11 mouse cellular contexts compared by ENCODE assay signal in the genomic region with DNA sequence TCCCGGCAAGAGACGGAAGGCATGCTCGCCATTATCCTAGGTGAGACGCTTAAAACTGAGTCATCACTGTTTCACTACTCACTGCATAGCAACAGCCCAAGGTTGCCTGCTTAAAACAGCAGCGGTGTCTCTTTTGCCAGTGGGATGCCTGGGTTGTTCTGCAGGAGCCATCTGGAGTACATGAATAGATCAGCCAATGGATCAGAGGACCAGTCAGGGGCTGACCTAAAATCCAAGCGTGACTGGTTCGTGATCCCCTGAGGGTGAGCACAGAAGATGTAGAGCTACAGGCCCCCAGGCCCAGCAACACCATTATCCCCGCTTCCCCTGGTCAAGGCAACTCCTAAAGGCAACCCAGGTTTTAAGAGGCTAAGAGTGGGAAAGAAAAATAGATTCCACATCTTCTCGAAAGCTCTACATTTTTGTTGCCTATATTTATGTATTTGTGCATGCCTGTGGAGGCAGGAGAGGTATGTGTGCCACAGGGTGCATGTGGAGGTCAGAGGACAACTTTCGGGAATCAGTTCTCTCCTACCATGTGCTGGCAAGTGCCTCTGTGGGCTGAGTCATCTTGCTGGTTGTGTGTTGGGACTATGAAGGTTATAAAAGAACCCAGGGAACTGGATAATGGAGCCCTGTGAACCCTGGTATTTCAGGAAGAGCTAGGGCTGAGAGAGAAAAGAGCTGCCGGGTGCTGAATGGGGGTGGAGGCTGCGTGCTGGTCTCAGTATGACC. TPM values are rescaled to one million over a fixed set of nuclear protein-coding genes. Genes with fewer than 3 reads are reported as not detected.
DNase-seq lines count a peak whose midpoint lies in the region; ATAC-seq lines count a peak whose summit lies in the region.
"Had no signal": no experiment of that assay in that cellular context is flagged by ENCODE, and none has a peak within 500 bp of the region (broad histone marks: within the 10 kb centered on the region; RNA-seq: fewer than 3 reads in every experiment).

No protein-coding gene starts in this region.

- peaks cover 5% of the 10 kb centered on the region; the same call in 1 of the 2 replicates for H3K4me1 ChIP-seq in hindbrain, embryonic 15.5 days (replicated peaks)

- 0 out of 2 replicates have a peak overlapping the region, but pooled peaks have one; percentile 11 for H3K4me2 ChIP-seq in hindbrain, embryonic 15.5 days

- H3K4me3 ChIP-seq in hindbrain, embryonic 15.5 days: no peak overlapping the region

- no peak overlapping the region for H3K9ac ChIP-seq in hindbrain, embryonic 15.5 days

- no peaks in the 10 kb centered on the region for H3K36me3 ChIP-seq in hindbrain, embryonic 15.5 days

- 54% methylated on average over 12 of the region's 12 CpGs for WGBS in hindbrain, embryonic 15.5 days

- peak; percentile 20 to 48 for DNase-seq in frontal cortex, adult 2 months (ENCODE audit: extremely low spot score in 1 of 2, low spot score in 1 of 2)
- DNase-seq in frontal cortex, postnatal 25 days (ENCODE audit: low spot score in 2 of 2): no peak
- DNase-seq in Muller cell, postnatal 12 days (ENCODE audit: inconsistent ontology term): peak; percentile 23
- peak; percentile 17 for DNase-seq in cerebellum, adult 9-10 months
- DNase-seq in kidney, adult 11 months: no peak
- no peak for DNase-seq in kidney, adult 18-20 months
- DNase-seq in kidney, adult 8-10 months: no peak

- no peak overlapping the region for H3K27ac ChIP-seq in hindbrain, embryonic 15.5 days (replicated peaks)
- H3K27ac ChIP-seq: macrophage had no signal

- ATAC-seq in hindbrain, embryonic 15.5 days (ENCODE audit: low FRiP score, low read depth): no peak; the same call in 1 of the 2 replicates
- ATAC-seq: CD4-positive, CD25-positive, alpha-beta regulatory T cell, adult 4 months had no signal

- H3K9me3 ChIP-seq in hindbrain, embryonic 15.5 days: no peaks in the 10 kb centered on the region

- H3K27me3 ChIP-seq in hindbrain, embryonic 15.5 days: no peaks in the 10 kb centered on the region

RNA-seq across cellular contexts. Expression of gene Gm6993, which starts 3.5 kb away (rescaled TPM):
- not detected in 2 replicates for polyA plus RNA-seq in frontal cortex, adult 2 months (2012; rRNA removed)
- polyA plus RNA-seq in hindbrain, embryonic 15.5 days (2015; fragmentation: Nextera tagmentation; extraction: Ambion mirVana): not detected in 2 replicates
- polyA plus RNA-seq: CD4-positive, CD25-positive, alpha-beta regulatory T cell, adult 4 months; heart, embryonic 16.5 days; macrophage had no signal

RNA-seq across cellular contexts. Expression of gene Lamb1, which starts 28.0 kb away (rescaled TPM):
- 7.6 and 8.4 TPM in 2 replicates for polyA plus RNA-seq in frontal cortex, adult 2 months (2012; rRNA removed)
- polyA plus RNA-seq in hindbrain, embryonic 15.5 days (2015; fragmentation: Nextera tagmentation; extraction: Ambion mirVana): 18.4 and 19.8 TPM in 2 replicates
- polyA plus RNA-seq: CD4-positive, CD25-positive, alpha-beta regulatory T cell, adult 4 months had no signal

Comparison
In these comparisons a context has a peak if more than half of its experiments do, and no peak if none do; other contexts are left out.
1. DNase-seq: peak in frontal cortex, adult 2 months (2 of 2), Muller cell, postnatal 12 days (single experiment) and cerebellum, adult 9-10 months (single experiment); none in frontal cortex, postnatal 25 days (0 of 2), kidney, adult 11 months (single experiment), kidney, adult 18-20 months (single experiment) and kidney, adult 8-10 months (0 of 2).